Mouse (Mus musculus) MEL-GATA-1-ER (cell line): ENCODE results near the gene Slc7a1.

Experiments used
- DNase-seq: peaks from one replicate; pipeline ENCODE4 v3.0.0-alpha.2; 2012; ENCODE audit warnings: low read depth; ENCODE audit errors: extremely low read depth

The Slc7a1 gene

DNA sequence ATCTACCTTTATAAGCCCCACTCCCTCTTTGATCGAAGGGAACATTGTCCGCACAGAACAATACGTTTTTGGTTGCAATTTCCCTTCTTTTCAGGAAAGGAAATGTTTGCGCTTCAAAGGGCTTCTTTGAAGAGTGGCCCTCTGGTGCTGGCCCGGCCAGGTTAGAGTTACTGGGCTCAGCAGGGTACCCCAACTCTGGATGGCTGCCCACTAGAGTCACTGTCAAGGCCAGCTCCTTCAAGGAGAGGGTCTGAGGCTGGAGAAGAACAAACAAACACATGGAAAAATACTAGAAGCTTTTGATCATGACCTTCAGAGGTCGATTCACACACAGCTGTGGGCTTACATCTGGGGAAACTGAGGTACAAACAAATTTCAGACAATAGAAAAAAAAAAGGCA, 6.9 kb downstream of the Slc7a1 start:
- DNase-seq = no peak

DNA sequence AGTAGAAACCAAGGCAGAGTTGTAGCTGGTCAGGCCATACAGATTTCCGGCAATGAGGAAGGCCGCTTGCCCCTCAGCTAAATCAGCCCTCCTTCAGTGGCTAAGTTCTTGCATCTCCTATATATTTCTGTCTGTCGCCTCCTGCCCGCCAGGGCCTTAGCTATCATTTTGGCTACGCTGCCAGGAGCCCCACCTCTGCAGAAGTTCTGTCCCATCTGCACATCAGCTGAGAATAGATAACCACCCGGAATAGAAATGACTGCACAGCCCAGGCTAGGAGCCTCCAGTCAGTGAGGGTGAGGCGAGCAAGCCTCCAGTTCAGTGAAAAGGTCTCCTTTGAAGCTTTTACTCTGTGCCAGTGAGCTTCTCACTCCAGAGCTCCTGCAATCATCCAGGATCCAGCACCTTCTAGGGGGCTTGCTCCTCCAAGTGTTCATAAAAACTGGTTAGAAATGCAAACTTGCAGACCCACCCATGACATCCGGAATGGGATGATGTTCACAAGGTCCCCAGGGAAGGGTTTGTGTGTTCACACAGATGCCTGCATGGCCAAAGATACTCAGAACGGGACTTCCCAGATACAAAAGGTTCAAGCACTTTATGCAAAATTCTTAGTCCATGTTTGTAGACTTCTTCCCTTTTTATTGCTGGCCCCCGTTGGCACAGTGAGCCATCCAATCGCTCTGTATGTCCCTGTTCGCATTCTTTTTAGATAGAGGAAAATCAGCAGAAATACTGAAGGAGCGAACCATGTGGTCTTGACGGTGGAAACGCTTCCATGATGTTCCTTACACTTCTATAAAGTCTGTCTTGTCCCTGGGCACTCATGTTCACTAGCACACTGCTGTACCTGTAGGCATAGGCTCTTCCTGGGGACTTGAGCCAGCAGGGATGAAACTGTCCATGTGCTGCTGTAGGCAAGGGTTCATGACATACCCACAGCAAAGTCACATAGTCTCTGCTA, 10.4 kb downstream of the Slc7a1 start:
- peak; percentile 76 for DNase-seq

DNA sequence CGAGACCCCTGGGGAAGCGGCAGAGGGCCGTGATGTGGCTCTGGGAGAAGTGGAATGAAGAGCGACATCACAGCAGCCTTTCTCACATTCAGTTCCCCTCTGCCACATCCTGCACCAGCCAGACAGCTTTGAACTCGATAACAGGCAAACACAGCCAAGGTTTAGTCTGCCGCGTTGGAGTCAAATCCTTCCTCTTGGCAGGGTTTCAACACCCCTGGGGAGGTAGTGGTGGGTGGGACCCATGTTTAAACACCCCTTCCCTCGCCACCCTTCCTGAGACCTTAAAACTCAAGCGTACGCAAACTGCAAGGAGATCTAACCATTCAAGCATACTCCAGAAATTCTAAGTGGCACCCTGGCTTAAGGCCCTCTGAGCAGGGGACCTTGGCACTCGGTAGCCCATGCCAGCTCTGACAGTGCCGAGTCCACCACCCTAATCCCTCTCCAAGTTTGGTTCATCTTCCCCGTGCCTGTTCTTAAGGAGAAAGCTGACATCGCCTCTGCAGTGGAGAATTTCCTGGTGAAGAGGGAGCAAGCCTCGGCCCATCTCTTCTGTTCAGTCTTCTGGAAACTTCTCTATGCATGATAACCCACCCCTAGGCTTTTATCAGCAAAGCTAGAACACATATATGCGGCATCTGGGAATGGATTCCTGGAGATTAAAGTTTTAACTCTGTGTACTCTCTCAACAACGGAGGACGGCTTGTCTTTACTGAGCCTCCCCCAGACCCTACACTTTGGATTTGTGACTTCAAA, 11.3 kb downstream of the Slc7a1 start:
- peak; percentile 81 for DNase-seq

DNA sequence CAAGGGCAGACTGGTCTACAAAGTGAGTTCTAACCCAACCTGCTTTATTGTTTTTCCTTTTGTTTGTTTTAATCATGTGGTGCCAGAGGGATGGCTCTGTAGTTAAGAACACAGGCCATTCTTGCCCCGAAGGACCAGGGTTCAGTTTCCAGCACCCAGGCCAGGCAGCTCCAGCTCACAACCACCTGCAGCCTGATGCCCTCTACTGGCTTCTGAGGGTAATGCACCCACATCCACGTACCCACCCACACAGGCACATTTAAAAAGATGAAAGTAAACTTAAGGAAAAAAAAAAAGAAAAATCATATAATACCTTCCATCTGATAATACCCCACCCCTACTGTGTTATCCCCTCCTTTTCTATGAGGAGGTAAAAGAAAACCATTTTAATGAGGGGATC, 11.9 kb downstream of the Slc7a1 start:
- no peak for DNase-seq

DNA sequence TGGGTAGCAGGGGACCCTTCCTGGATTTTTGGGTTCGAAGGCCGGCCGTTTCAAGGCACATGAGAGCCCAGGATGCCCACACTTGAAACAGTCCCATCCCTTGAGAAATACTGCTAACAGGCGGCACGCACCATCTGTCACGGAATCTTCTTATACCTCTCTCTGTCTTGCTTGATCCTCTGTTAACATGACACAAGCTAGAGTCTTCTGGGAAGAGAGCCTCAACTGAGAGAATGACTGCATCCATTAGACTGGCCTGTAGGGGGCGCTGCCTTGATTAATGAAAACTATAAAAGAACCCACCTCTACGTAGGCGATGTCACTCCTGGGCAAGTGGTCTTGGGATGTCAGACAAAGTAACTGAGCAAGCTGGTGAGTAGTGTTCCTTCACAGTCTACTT, 13.2 kb downstream of the Slc7a1 start:
- no peak for DNase-seq

DNA sequence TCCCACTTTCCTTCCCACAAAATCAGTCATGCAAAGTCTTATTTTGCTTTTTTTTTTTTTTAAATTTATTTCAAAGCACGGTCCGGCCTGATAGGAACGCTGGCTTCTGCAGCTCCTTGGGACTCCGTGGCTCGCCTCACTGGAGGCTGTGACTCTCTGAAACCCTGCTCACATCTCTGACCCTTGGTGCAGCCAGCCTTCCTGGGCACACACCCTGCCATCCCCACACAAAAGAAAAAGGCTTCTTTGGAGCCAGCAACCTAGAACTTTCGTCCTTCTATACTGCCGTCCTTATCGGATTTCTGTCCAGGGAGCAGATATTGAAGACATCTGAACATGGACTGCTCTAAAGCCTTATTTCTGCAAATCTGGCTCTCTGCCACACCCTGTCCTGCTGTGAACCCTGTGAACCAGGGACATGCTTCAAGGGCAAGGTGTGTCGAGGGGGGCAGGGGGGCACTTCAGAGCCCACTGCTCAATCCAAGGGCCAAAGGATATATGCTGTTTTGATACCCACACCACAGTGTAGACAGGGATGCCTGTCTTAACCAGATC, 15.1 kb downstream of the Slc7a1 start:
- no peak for DNase-seq

DNA sequence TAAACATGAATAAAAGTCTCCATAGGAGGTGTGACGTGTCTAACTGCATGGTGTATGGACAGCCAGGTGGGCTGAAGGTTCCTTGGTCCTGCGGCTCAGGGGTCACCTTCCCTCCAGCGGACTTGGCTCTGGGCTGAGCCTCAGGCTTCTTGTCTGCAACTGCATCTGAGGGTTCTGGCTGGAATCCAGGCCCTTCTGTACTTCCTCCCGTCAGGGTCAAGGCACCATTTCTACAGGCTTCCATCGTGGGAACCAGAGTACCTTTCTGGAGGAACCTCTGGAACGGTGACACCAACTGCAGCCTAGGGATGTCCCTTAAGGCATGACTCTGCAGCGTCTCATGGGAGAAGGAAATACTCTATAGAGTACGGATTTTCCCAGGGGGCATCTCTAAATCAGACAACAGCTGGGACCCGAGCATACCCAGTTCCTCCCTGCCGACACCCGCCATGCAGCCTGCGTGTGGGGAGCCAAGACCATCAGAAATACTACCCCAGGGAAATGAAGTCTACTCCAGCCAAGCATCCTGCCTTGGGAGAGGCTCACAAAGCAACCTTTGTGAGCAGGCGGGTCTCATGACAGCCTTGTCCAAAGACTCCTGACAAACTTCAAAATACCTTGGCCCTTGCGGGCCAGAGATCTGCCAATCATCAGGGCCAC, 15.7 kb downstream of the Slc7a1 start:
- no peak for DNase-seq

DNA sequence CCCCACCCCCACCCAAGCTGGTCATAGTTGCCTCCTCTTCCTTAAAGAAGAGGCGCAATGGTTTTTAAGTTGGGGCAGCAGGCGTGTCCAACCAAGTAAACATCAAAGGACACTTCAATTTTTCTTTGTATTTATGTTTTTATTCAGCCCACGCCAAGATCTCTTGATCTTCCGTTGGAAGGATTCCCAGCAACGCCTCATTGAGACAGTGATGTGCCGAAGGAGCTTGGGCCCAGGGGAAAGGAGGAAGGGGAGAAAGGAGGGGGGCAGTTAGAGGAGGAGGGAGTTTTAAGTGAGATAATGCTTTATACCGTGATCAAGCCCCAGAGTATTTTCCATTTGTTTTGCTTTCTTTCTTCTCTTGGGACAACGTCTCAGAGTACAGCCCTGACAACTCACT, 18.6 kb downstream of the Slc7a1 start:
- DNase-seq = no peak

DNA sequence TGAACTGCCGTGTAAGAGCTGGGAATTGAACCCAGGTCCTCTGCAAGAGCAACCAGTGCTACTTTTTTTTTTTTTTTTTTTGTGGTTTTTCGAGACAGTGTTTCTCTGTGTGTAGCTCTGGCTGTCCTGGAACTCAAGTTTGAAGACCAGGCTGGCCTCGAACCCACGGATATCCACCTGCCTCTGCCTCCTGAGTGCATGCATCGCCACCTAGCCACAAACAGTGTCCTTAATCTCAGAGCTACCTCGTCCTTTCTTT, 19.5 kb downstream of the Slc7a1 start:
- DNase-seq = no peak

DNA sequence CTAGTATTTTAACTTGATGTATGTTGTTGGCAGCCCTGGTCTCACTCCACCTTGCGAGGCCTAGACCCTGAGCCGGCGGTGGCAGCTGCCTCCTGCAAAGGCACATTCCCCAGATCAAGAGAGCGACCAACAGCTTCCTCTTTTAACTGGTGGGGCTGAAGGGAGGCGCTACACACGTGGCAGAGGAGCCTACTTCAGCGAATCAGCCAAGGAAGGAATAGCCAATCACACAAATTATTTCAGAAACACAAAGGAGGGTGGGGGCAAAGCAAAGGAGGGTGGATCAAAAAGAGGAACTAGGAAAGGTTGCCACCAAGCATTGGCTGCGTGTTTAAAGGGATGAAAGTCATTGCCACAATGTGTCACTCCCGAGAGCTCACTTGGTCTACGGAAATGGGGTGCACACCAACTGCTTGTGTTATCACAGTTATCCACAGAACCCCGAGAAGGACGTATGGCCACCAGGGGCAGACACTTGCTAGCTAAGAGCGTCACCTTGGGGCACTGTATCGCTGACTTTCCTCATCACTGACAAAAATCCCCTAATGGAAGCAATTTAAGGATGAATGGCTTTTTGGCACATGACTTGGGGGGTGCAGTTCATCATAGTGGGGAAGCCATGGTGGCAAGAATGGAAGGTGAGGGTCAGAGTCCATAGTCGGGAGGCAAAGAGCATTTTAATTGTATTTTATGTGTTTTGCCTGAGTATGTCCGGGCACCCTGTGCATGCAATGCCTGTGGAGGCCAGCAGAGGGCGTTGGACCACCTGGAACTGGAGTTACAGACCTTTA, 20.1 kb downstream of the Slc7a1 start:
- peak; percentile 100 for DNase-seq

DNA sequence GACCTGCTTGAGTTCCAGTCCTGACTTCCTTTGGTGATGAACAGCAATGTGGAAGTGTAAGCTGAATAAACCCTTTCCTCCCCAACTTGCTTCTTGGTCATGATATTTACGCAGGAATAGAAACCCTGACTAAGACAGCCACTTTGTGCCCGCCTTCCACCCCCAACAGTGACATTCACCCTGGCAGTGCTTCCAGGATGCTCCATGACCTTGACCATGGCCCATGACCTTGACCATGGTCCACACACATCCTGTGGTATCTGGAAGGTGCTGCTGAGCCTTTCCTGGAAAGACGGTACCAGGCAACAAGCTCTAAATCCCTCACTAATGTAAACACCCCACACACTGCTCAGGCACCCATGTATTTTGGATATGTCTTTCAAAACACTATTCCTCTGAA, 21.0 kb downstream of the Slc7a1 start:
- no peak for DNase-seq

DNA sequence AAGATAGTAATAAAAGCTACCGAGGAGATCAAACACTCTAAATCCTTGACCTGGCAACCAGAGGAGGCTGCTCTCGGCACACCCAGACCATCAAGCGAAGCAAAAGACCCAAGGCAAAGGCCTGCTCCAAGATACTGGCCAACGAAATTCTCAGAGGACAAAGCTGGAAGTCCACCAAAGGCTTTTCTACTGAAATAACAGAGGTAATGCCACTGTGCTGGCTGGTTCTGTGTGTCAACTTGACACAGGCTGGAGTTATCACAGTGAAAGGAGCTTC, 21.5 kb downstream of the Slc7a1 start:
- DNase-seq = no peak

DNA sequence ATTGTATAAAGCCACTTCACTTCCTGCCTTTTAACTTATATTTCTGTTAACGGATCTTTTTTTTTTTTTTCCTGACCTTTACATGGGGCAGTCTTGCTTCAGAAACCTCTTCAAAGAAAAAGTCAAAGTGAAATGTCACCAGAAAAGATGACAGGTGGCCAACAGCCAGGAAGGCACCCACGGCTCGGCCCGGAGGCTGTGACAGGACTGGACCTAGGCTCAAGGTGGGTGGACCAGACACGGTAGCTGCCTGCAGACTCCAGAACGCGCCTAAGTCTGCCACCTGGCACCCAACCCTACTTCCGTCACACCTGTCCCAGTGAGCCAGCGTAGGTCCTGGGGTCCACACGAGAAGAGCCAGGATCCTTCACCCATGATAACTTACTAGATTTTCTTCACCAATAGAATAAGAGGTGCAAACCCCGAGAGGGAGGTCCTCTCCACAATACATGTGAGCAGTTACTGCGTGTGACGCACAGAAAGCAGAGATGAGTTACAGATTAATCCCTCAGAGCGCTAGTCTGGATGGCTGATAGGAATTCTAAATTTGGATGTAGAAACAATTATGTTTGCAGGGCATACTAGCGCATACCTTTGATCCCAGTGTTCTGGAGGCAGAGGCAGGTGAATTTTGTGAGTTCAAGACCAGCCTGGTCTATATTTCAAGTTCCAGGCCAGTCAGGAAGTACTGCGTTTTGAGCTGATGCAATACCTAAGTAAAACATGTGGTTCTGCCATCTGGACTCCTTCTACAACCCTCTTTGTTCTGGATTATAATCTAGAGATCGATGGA, 22.1 kb downstream of the Slc7a1 start:
- no peak for DNase-seq

DNA sequence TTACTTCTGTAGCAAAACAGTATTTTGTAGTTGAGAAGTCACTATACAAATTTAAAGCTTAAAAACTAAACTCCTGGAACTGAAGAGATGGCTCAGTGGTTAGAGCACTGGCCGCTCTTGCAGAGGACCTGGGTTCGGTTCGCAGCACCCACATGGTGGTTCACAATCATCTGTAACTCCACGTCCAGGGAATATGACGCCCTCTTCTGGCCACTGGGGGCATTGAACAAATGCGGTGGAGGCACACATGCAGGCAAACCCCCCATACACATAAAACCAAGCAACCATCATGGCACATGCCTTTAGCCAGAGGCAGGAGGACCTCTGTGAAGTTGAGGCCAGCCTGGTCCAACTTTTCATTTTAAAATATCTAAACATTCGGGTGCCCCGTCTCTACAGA, 23.3 kb downstream of the Slc7a1 start:
- DNase-seq = no peak

DNA sequence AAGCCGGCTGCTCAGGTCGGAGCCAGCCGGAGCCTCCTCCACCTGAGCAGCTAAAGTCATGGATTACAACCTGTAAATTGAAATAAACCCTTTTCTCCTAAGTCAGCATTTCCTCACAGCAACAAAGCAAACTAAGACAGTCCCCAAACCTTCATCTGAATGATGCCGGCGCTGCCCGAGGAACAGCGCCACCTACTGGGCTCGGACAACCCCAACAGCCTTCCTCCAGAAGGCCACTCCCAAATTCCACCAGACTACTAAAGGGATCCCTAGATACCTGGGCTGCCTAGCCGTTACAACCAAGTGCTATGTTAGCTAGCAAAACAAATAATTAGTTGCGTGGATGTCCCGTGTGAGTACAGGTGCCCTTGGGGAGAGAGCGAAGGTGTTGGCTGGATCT, 24.2 kb downstream of the Slc7a1 start:
- no peak for DNase-seq

DNA sequence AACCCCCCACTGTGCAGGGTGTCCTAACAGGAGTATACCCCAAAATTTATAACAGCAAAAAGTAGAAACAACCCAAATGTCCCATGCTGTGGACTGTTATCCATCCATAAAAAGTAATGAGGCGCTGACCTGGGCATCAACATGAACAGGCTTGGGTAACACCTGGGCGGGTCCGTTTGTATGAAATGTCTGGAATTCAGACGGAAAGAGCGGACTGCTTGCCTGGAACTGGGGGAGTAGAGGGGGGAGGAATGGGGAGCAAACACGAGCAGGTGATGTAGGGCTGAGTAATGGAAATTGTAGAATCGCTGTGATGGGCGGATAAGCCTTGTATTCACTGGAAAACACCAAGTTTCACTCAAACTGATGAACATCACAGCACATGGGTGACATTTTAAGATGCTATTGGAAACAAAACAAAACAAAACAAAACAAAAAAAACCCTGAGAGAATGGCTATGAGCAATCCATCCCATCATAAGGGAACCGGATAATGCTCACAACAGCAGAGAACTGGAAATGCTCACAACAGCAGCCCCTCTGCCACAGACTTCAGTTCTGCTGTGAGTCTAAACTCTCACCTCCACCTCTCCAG, 26.5 kb downstream of the Slc7a1 start:
- DNase-seq = no peak

DNA sequence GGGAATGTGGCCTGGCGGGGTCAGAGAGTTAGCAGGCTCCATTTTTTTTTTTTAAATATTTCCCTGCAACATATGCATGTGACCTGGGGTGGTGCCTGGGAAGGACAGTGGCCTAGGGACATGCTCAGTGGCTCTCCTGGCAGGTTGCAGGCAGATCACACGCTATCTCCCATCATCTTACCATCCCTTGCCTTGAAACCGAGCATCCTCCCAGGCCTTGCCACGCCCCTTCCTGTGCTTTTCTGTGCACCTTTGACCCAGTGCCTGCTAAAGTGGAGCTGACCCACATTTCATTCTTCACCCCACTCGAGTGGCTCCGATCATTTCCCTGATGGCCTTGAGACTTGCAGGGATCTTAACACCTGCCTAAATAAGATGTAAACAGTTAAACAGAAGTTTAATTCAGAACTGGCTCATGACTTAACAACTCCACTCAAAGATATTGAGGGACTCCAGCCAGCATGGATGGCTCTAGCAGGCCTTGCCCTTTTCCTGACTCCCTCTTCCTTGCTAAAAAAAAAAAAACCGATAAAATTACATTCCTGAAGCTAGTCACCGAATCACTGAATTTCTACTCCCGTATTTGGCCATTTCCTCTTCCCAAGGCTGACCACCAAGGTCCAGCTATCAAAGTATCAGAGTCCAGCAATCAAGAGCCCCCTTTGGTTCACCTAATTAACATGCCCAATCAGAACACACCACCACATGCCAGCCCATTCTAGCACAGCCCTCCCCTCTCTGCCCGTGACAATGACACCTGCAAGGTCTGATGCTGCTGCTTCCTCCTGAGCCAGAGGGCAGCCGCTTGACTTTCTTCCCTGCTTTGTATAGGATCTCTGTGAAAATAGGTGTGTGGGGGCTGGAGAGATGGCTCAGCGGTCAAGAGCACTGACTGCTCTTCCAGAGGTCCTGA, 27.4 kb downstream of the Slc7a1 start:
- DNase-seq = no peak

DNA sequence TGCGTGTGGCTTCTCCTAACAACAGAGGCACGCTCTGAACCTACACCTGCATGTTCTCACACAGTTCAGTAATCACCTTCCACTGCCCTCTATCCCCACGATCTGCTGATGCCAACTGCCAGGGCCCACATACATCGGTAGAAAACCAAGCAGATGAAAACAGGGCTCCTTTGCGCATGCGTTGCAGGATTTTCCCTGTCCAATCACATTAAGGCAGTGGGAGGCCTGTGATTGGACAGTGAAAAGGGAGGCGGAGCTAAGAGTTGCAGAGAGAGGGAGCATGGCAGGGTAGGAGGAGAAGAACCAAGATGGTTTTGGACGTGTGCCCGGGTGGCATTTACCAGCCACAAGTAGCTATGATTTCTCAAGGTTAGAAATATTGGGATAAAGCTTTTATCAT, 28.3 kb downstream of the Slc7a1 start:
- DNase-seq = no peak

DNA sequence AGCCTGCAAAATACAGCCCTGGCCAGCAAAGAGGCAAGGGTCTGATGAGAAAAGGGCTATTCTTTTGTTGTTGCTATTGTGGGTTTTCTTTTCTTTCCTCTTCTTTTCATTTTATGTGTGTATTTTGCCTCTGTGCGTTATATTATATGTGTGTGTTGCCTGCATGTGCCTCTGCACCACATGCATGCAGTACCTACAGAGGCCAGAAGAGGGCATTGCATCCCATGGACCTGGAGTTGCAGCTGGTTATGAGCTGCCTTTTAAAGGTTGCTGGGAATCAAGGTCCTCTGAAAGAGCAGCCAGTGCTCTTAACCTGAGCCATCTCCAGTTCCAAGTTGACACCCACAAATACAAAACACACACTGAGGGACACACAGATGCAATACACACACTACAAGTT, 29.1 kb downstream of the Slc7a1 start:
- no peak for DNase-seq
